Mouse (Mus musculus) heart, embryonic 11.5 days (tissue): ENCODE data around the gene Hspb6. TPM values are rescaled to one million over a fixed set of nuclear protein-coding genes. Genes with fewer than 3 reads are reported as not detected.
A peak's percentile ranks its signal among the peaks of the same experiment; 100 is the strongest.

Experiments
- ATAC-seq: fragments of 200-750 bp; cut with Nextera tagmentation; replicated peaks from 2 replicates; pipeline ENCODE4 v1.8.0; 2017; ENCODE audit warnings: moderate library complexity; ENCODE audit not compliant: insufficient number of reproducible peaks, low FRiP score, low TSS enrichment
- H3K27ac ChIP-seq: fragments of 300-500 bp; sonication (generic); 2 replicates; pipeline ENCODE4 v1.5.1; 2014; ENCODE audit warnings: mild to moderate bottlenecking, low read depth, low read length
- H3K27me3 ChIP-seq: fragments of 300-500 bp; sonication (generic); 2 replicates; pipeline ENCODE4 v1.6.1; 2014; ENCODE audit warnings: mild to moderate bottlenecking, low read length, mixed read lengths; ENCODE audit not compliant: control insufficient read depth, insufficient read depth
- H3K36me3 ChIP-seq: fragments of 300-500 bp; sonication (generic); 2 replicates; pipeline ENCODE4 v1.6.1; 2014; ENCODE audit warnings: mild to moderate bottlenecking, low read length, moderate library complexity, mixed read lengths; ENCODE audit not compliant: control insufficient read depth, insufficient read depth
- H3K4me1 ChIP-seq: fragments of 300-500 bp; sonication (generic); 2 replicates; pipeline ENCODE4 v1.6.1; 2014; ENCODE audit warnings: low read length; ENCODE audit not compliant: control insufficient read depth, insufficient read depth
- H3K4me2 ChIP-seq: fragments of 300-500 bp; sonication (generic); 2 replicates; pipeline ENCODE4 v1.6.1; 2014; ENCODE audit warnings: mild to moderate bottlenecking, moderate library complexity
- H3K4me3 ChIP-seq: fragments of 300-500 bp; sonication (generic); 2 replicates; pipeline ENCODE4 v1.5.1; 2014; ENCODE audit warnings: low read depth, low read length
- H3K9ac ChIP-seq: fragments of 300-500 bp; sonication (generic); 2 replicates; pipeline ENCODE4 v1.6.1; 2014; ENCODE audit warnings: mild to moderate bottlenecking, low read depth, low read length, moderate library complexity
- H3K9me3 ChIP-seq: fragments of 300-500 bp; sonication (generic); replicated peaks from 2 replicates; pipeline ENCODE4 v1.6.1; 2016; ENCODE audit warnings: low read length; ENCODE audit not compliant: control insufficient read depth
- WGBS: fragments of 180-500 bp; shearing (Covaris S2); extraction: QIAGEN DNeasy Blood & Tissue Kit; methylation state at CpG from one replicate; pipeline ENCODE4 v1.1.7; 2014; ENCODE audit not compliant: insufficient replicate concordance; 5-methylcytosine and 5-hydroxymethylcytosine counted together
- polyA plus RNA-seq: library from polyadenylated mRNA; unstranded; fragments of >200 nt; fragmentation: Nextera tagmentation; extraction: Ambion mirVana; gene quantifications from 2 replicates; pipeline ENCODE4 v1.2.1, GENCODE M21; 2014

Hspb6 gene
- polyA plus RNA-seq, 1 experiment from 2014 or later = 12.5 TPM

DNA sequence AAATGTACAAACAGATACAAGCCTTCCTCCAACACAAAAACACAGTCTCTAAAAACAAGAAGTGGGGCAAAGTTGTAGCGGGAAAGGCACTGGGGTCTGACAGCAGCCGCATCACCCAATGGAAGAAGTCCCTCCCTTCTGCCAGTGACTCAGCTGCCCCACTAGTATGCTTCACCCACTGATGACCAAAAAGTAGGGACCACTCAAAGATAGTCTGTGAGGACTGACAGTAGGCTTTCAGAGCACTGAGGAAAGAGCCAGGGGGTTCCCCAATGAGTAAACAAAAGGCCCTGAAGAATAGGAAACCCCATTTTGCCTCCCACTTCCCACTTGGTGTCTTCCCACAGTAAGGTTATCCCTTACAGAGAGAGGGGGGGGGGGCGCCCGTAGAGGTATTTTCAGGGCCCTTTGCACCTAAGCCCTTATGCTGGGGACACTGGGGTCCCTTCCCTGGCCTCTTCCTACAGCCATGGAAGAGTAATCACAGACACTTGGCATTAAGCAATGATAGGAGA, 42.6 kb downstream of the Hspb6 start:
- H3K4me1 ChIP-seq = 0 out of 2 replicates have a peak, but pooled peaks cover 4% of the 10 kb centered on the region
- no peaks in the 10 kb centered on the region for H3K9me3 ChIP-seq
- H3K9ac ChIP-seq = no peak overlapping the region
- H3K36me3 ChIP-seq = no peaks in the 10 kb centered on the region
- no peak overlapping the region for H3K4me2 ChIP-seq
- 0 out of 2 replicates have a peak, but pooled peaks cover 4% of the 10 kb centered on the region for H3K27me3 ChIP-seq
- H3K4me3 ChIP-seq = no peak overlapping the region
- WGBS = 66% methylated on average over 4 of the region's 4 CpGs
- no peak for ATAC-seq
- H3K27ac ChIP-seq = no peak overlapping the region

DNA sequence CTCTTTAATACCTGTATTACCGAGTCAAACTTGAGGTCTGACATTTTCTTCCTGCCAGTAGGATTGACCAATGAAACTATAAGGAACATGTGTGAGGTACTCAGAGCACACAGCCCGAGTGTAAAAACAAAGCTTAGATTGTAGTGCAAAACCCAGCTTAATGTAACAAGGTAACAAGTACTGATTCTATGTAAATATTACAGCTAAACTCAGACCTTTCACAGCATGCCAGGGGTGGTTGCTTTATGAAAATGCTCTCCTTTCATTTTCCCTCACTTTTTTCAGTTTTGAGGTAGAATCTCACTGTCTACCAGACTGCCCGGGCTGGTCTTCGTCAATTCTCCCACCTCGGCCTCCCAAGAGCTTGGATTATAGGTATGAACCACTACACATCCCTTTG, 44.1 kb downstream of the Hspb6 start:
- H3K27me3 ChIP-seq = 0 out of 2 replicates have a peak, but pooled peaks cover 4% of the 10 kb centered on the region
- H3K4me2 ChIP-seq = no peak overlapping the region
- H3K36me3 ChIP-seq = no peaks in the 10 kb centered on the region
- no peak overlapping the region for H3K4me3 ChIP-seq
- no peak overlapping the region for H3K9ac ChIP-seq
- H3K27ac ChIP-seq = no peak overlapping the region
- H3K9me3 ChIP-seq = no peaks in the 10 kb centered on the region
- H3K4me1 ChIP-seq = no peaks in the 10 kb centered on the region
- WGBS = 70% methylated on average over 5 of the region's 5 CpGs
- no peak for ATAC-seq

DNA sequence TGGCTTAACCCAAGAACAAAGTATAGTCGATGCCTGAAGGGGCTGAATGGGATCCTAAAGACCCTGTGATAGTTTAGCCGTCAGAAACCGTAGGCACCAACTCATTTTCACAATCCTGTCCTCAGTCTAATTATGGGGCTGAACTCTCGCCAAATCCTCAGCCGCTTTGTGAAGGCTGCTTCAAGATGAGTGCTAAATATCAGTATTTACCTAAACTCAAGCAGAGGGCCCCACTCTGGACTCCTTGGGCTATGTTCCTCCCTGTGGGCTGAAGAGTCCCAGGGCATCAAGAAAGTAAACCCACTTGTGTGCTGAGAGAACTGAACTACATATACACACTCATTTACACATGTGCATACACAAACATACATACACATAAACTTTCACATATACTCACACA, 44.8 kb downstream of the Hspb6 start:
- no peaks in the 10 kb centered on the region for H3K36me3 ChIP-seq
- ATAC-seq = no peak
- 72% methylated on average over 5 of the region's 5 CpGs for WGBS

DNA sequence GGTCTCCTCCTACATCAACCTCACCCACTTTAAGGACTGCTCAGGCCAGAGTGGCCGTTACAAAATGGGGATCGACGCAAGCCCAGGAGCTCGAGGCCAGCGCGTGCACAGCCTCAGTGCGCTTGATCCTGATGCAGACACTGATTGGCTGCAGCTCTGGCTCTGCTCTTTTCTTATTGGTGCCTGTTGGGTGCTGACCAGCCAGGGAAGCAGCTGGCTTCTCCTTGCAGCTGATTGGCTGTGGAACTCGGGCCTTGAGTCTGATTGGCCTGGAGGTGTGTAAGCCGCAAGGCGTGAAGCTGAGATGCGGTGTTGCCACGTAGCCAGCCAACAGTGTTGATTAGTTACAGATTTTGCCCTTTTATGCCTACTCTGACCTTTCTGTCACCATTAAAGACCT, 46.8 kb downstream of the Hspb6 start, which contains the start of gene Zbtb32:
Gene Zbtb32, minus strand, starts transcription at position 124 of the 400 bp plus-strand sequence.
- Histone ChIP-seq H3K4me2 (peak within 1 kb of the TSS; percentile 34), H3K27me3 (no peaks in the 10 kb centered on the region), H3K4me1 (no peaks in the 10 kb centered on the region), H3K36me3 (no peaks in the 10 kb centered on the region), H3K27ac (no peak within 1 kb of the TSS), H3K9ac (no peak within 1 kb of the TSS), H3K4me3 (no peak within 1 kb of the TSS), H3K9me3 (no peaks in the 10 kb centered on the region)
- no peak for ATAC-seq
- 86% methylated on average over 12 of the region's 12 CpGs for WGBS

More for the DNA sequence above, 44.8 kb downstream of the Hspb6 start:
- Histone ChIP-seq H3K27me3 (0 out of 2 replicates have a peak, but pooled peaks cover 4% of the 10 kb centered on the region), H3K27ac (no peak overlapping the region), H3K4me3 (no peak overlapping the region), H3K9ac (no peak overlapping the region), H3K4me1 (no peaks in the 10 kb centered on the region), H3K9me3 (no peaks in the 10 kb centered on the region), H3K4me2 (no peak overlapping the region)

DNA sequence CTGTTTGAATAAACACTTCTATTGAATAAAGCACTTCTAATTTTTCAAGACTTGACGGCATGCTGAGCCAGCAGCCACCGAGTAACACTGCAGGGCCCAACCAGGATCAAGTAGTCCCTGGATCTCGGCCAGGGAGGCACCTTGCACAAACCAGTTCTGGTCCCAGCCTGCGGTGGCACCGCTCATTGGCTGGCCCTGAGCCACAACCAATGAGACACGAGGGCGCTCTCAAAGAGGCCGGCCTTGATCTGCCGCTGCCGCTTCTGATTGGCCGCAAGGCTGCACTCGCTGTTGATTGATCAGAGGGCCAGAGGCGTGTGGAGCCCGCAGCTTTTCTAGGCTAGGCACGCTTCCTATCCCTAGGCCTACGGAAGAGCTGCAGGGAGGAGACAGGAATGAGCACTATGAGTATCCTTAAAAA, 48.0 kb downstream of the Hspb6 start:
- Histone ChIP-seq H3K9ac (no peak overlapping the region; the same call in 1 of the 2 replicates), H3K4me3 (no peak overlapping the region), H3K36me3 (no peaks in the 10 kb centered on the region), H3K9me3 (no peaks in the 10 kb centered on the region), H3K4me1 (no peaks in the 10 kb centered on the region), H3K27ac (no peak overlapping the region), H3K27me3 (no peaks in the 10 kb centered on the region), H3K4me2 (peak overlapping the region; percentile 46)
- 2% methylated on average over 16 of the region's 16 CpGs for WGBS
- peak; percentile 92 for ATAC-seq

DNA sequence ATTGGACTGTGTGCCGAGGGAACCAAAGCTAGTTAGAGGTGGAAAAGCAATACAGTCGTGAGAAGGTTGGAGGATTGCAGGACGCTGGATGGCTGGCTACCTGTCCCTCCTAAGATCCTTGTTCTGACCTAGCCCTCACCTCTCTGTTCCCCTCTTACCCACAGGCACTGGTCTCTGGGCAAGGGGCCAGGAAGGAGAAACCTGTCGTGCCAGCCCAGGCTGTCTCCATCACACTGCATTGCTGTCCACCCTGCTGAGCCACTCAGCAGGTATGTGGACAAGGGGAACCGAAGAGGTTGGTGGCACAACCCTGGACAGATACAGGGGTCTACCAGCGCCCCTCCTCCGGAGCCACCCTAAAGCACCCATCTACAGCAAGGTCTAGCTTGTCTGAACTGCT, 48.7 kb downstream of the Hspb6 start:
- no peak overlapping the region for H3K27ac ChIP-seq
- 75% methylated on average over 7 of the region's 7 CpGs for WGBS
- no peak for ATAC-seq

DNA sequence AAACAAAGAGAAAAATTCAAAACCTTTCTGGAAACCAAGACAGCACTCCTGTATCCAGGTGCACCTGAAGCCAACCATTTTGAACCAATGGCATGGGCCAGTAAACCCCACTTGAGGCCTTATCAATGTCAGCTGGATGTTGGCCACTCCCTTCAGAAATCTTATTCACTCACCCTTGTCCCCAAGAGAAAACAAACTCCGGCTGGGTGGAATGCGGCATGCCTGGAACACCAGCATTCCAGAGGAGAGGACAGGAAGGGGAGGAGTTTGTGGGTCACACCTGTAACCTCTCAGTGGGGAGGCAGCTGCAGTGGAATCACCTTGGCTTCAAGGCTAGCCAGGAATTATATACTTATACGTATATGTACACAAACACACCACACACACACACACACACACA, 50.6 kb downstream of the Hspb6 start:
- Histone ChIP-seq H3K9ac (no peak overlapping the region), H3K27me3 (no peaks in the 10 kb centered on the region), H3K27ac (no peak overlapping the region), H3K4me2 (no peak overlapping the region), H3K9me3 (no peaks in the 10 kb centered on the region), H3K36me3 (no peaks in the 10 kb centered on the region), H3K4me1 (no peaks in the 10 kb centered on the region), H3K4me3 (no peak overlapping the region)
- no peak for ATAC-seq
- WGBS = 25% methylated on average over 3 of the region's 3 CpGs

More for the DNA sequence above, 48.7 kb downstream of the Hspb6 start:
- Histone ChIP-seq H3K36me3 (no peaks in the 10 kb centered on the region), H3K9me3 (no peaks in the 10 kb centered on the region), H3K4me1 (no peaks in the 10 kb centered on the region), H3K4me3 (no peak overlapping the region), H3K4me2 (no peak overlapping the region), H3K9ac (no peak overlapping the region), H3K27me3 (no peaks in the 10 kb centered on the region)

DNA sequence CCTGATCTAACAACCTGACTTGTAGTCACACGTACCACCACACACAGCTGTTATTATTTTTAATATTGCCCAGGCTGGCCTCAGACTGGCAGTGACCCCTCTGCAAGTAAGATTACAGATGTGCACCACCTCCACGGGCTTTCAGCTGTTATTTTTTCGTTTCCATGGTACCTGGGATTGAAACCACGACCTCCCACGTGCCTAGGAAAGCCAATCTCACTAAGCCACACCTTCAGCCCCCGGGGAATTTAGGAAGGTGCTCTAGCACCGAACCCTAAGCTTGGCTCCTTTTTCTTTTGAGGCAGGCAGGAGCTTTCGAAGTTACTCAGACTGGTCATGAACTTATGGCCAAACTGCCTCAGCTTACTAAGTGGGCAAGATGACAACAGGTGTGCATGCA, 52.4 kb downstream of the Hspb6 start:
- H3K27me3 ChIP-seq = 0 out of 2 replicates have a peak, but pooled peaks cover 3% of the 10 kb centered on the region
- no peaks in the 10 kb centered on the region for H3K36me3 ChIP-seq
- ATAC-seq = no peak
- no peak overlapping the region for H3K9ac ChIP-seq
- H3K4me1 ChIP-seq = no peaks in the 10 kb centered on the region
- H3K4me2 ChIP-seq = no peak overlapping the region
- H3K4me3 ChIP-seq = no peak overlapping the region
- WGBS = 54% methylated on average over 8 of the region's 8 CpGs
- no peaks in the 10 kb centered on the region for H3K9me3 ChIP-seq
- no peak overlapping the region for H3K27ac ChIP-seq

DNA sequence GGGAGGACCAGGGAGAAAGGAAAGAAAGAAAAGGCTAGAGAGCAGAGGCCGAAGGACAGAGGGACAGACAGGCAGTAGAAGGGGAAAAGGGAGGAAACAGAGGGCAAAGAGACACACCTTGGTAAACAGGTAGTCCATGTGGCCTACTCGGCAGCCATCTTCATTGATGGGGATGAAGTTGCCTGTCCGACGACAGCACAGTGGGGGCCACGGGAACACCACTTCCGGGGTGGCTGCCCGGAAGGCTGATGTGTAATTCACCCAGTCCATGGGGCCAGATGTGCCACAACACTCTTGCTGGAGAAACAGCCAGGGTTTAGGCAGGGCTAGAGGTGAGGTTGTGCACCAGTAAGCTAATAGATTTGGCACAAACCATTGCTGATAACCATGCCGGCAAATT, 53.0 kb downstream of the Hspb6 start:
- H3K36me3 ChIP-seq = no peaks in the 10 kb centered on the region
- H3K9me3 ChIP-seq = no peaks in the 10 kb centered on the region
- no peak overlapping the region for H3K4me2 ChIP-seq
- H3K4me1 ChIP-seq = peaks cover 2% of the 10 kb centered on the region; the same call in 1 of the 2 replicates
- ATAC-seq = no peak
- no peak overlapping the region for H3K27ac ChIP-seq
- H3K9ac ChIP-seq = no peak overlapping the region
- 0 out of 2 replicates have a peak, but pooled peaks cover 3% of the 10 kb centered on the region for H3K27me3 ChIP-seq
- 76% methylated on average over 8 of the region's 8 CpGs for WGBS
- no peak overlapping the region for H3K4me3 ChIP-seq
